Mouse (Mus musculus): Measurements from ENCODE around the gene Strbp.

DNA sequence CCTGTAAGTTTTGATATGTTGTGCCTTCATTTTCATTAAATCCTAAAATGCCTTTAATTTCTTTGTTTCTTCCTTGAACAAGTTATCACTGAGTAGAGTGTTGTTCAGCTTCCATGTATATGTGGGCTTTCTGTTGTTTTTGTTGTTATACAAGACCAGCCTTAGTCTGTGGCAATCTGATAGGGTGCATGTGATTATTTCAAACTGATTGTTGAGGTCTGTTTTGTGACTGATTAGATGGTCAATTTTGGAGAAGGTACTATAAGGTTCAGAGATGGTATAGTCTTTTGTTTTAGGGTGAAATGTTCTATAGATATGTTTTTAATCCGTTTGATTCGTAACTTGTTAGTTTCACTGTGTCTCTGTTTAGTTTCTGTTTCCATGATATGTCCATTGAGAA lies 223.6 kb downstream of the Strbp start:
- TF ChIP-seq CTCF (IDR thresholded peaks at IDR 0.05) (no peak), EP300 (IDR thresholded peaks at IDR 0.05) (no peak)
